Mouse (Mus musculus) right cerebral cortex, postnatal 4 days (tissue): Measurements from ENCODE around the gene Gm28048.

Experiments used
- DNase-seq: peaks from one replicate; pipeline ENCODE4 v3.0.0-alpha.2; 2022

The Gm28048 gene

DNA sequence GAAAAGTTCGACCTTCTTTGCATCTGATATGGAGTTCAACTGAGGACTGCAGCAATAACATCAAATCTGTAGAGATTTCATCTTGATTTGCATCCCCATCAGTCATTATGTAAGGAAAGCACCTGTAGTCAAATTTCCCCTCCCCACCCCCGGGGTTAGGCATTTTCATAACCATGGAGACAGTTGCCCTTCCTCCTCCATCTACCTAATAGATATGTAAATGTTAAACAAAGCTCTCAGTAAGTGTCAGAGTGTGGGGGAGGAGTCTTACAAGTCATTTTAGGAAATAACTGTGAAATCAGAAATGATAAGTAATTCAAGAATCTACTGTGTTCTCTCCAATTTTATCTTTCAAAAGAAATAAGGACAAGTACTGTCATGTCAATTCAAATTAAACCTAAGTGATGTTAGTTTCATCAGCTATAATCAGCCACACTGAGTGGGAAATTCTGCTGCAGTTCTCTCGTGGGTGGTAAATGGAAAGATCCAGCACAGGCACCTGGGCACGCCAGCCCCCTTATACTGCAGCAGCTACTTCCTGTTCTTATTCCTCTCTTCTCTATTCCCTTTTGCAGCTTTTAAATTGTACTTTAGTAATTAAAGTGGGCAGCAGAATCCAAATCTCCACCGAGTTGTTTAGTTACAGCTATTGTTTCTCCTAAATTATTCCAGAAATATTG, 45.3 kb downstream of the Gm28048 start:
- no peak for DNase-seq

GRCm38 (mm10) chr11:22932167-22932566, 49.7 kb downstream of the Gm28048 start:
- no peak for DNase-seq

- no peak for DNase-seq
These were observed 50.5 kb downstream of the Gm28048 start for GRCm38 (mm10) chr11:22931320-22931905.

GRCm38 (mm10) chr11:22930129-22930528, 51.8 kb downstream of the Gm28048 start:
- no peak for DNase-seq

GRCm38 (mm10) chr11:22928586-22929169, 53.2 kb downstream of the Gm28048 start:
- DNase-seq = no peak

- no peak for DNase-seq
These were observed 58.3 kb downstream of the Gm28048 start for GRCm38 (mm10) chr11:22923606-22924005.

DNA sequence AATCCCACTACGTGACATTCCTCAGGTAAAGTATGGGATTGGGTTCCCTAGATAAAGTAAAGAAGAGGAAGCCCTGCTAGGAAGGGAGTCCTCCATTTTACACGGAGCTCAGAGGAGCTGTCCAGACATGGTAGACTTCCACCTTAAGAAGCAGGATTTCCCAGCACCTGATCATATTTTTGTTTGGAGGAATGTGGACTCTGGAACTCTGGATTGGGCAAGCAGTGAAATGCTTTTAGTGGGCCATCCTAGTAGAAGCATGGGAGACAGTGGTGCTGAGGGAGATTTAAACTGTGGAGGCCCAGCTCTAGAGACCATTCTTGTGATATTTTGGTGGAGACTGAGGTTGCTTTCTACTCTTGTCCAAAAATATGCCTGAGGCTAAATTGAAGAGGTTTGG, 59.3 kb downstream of the Gm28048 start:
- no peak for DNase-seq

DNA sequence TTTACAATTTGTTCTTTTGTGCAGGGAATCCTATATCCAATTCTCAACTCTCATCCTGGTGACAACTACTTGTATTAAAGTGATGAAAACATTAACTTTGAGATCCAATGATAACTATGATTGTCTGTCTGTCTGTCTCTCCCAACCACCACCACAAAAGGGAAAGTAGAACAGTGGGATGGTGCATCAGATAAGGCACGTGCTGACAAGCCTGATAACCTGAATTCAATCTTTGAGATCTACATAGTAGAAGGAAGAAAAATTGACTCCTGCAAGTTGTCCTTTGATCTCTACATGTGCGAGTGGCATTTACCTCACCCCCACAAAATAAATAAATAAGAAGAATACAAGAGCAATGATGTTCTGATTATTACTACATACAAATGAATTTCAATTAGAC, 62.6 kb downstream of the Gm28048 start:
- DNase-seq = no peak

DNA sequence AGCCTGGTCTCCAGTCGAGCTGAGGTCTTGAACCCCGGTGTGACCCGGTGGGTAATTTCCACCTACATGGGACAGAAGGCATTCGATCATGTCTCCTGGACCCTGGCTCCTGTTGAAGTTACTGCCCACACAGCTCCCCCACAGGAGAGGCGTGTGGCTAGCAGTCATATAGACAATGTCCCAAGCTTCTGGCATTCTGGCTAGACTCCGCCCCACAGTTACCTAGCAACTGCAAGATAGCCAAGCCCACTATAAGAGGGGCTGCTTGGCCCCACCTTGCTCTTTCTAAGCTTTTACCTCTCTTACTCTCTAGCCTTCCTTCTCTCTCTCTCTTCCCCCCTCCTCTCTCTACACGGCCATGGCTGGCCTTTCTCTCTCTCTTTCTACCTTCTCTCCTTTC, 64.1 kb downstream of the Gm28048 start:
- DNase-seq = no peak

- DNase-seq = no peak
These were observed 68.1 kb downstream of the Gm28048 start for GRCm38 (mm10) chr11:22913744-22914143.

GRCm38 (mm10) chr11:22911831-22912230, 70.1 kb downstream of the Gm28048 start:
- no peak for DNase-seq

DNA sequence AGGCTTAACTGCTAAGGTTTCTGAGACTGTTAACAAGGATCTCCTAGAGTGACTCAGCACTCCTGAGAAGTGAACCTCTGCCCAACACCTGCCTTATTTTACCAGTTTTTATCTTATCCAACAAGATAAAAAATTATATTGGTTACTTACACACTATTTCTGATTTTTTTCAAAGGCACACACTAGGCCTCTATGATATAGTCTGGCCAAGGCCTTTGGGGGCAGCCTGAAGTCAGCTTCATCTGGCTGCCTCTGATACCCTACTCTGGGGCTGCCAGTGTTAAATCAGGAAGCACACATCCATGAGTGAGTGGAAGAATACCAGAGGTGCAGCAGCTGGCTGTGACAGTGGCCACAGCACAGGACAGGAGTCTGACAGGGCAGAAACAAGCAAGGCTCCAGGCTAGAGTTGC, 75.4 kb downstream of the Gm28048 start:
- DNase-seq = no peak

DNA sequence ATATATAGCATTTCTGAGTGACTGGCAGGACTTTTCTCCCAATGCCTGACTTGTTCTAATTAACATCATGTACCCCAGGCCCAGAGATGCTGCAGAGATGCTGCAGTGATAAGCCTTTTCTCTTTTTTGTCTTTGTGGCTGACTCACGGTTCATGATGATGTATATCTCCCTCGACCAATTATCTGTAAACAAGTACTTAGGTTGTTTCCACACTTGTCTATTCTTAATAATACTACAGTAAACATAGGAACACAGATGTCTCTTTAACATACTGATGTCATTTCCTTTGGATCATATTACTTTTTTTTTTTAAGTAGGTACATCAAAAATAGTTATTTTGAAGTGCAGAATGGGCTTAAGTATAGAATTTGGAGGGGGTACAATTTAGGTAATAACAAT, 79.0 kb downstream of the Gm28048 start:
- no peak for DNase-seq

- DNase-seq = no peak
These were observed 81.8 kb downstream of the Gm28048 start for GRCm38 (mm10) chr11:22900041-22900440.

GRCm38 (mm10) chr11:22897642-22898041, 84.2 kb downstream of the Gm28048 start:
- DNase-seq = no peak

GRCm38 (mm10) chr11:22897127-22897526, 84.8 kb downstream of the Gm28048 start:
- DNase-seq = no peak

- no peak for DNase-seq
These were observed 88.8 kb downstream of the Gm28048 start for GRCm38 (mm10) chr11:22893075-22893474.

DNA sequence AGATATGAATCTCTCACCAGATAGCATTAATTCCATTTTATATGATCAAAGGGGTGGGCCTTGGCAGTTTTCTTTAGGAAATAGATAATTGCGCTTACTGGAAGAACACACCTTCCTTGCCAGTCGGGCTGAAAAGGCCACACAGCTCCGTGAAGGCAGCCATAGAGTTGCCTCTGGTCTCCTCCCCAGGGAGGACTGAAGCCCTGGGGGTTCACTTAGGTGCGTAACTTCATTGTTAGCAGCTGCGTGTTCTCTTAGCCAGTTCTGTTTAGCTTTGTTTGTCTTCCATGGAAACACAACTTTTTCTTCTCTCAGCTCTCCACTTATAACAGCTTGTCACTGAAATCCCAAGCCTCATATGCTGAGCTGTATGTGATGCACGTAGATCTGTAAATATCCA, 89.4 kb downstream of the Gm28048 start:
- no peak for DNase-seq

- no peak for DNase-seq
These were observed 90.0 kb downstream of the Gm28048 start for GRCm38 (mm10) chr11:22891876-22892275.

- DNase-seq = no peak
These were observed 90.6 kb downstream of the Gm28048 start for GRCm38 (mm10) chr11:22891242-22891641.

DNA sequence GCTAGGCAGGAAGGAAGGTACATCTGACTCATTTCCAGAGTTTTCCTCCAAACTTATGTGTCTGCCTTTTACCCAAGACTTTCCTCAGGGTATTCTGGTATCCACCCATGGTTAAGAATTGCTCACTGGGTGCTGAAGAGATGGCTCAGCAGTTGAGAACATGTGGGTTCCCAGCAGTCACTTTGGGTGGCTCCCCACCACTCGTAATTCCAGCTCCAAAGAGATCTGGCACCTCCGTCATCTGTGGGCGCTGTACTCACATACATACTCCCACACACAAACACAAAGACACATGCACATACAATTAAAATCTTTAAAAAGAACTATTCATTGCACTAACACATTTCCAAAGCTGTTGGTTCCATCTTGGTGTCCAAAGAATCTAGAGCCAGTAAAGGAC, 92.7 kb downstream of the Gm28048 start:
- DNase-seq = no peak

DNA sequence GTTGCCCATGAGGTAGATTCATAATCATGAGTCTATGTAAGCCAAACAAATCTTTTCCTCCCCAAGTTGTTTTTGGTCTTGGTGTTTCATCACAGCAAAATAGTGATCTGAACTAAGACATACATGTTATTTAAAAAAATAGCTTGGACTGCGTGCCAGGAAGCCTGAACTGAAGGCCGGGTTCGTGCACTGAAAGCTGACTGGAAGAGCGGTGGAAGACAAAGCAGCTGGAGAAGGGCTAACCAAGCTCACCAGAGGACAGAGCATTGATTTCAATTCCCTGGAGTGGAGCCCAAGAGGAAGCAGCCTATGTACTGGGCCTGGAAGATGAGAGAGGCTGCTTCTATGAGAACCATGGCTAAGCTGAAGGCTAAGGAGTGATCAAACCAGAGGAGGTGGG, 94.9 kb downstream of the Gm28048 start:
- no peak for DNase-seq

DNA sequence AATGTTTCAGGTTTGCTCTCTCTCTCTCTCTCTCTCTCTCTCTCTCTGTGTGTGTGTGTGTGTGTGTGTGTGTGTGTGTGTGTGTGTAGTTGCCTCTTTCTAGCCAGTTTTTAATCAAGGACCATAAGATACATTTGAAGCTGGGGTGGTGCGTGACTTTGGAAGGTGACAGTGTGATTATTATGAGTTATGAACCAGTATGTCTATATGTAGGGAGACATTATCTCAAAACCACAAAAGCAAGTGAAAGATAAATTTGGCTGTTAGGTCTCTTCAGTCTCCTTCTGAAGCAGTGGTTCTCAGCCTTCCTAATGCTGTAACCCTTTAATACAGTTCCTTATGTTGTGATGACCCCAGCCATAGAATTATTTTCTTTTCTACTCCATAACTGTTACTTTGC, 96.5 kb downstream of the Gm28048 start:
- no peak for DNase-seq

- DNase-seq = no peak
These were observed 98.2 kb downstream of the Gm28048 start for GRCm38 (mm10) chr11:22883676-22884075.

GRCm38 (mm10) chr11:22882926-22883325, 99.0 kb downstream of the Gm28048 start:
- no peak for DNase-seq
